Mouse (Mus musculus) erythroblast, embryonic 14.5 days (primary cell): ENCODE measurements around the gene Tsc2.

ENCODE experiments used
- GATA1 ChIP-seq: IDR thresholded peaks from 2 replicates; pipeline ENCODE4 v1.6.1; 2012; ENCODE audit warnings: low read length, inconsistent platforms, mixed read lengths
- TAL1 ChIP-seq: IDR thresholded peaks from 3 replicates; pipeline ENCODE4 v1.6.1; 2012; ENCODE audit warnings: low read length, inconsistent platforms, mixed read lengths

DNA sequence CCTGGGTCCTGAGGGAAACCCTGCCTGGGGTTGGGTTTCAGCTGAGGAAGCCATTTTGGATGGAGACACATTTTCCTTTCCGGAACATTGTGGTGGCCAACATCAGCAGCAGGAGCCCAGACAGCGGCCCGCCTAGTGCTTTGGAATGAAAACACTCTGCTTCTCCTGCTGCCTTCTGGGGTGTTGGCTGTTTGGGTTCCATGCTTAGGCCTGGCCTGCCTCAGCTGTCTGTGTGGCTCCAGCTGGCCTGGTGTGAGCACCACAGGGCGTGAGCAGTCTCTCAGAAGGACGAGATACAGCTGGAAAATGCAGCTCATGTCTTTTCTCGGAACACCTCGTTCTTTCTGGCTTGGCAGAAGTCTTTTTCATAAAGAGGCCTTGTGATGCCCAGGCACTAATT, 75.3 kb downstream of the Tsc2 start:
- TF ChIP-seq GATA1, result no peak
- TF ChIP-seq TAL1, result no peak
